ENCODE assay signal across 10 mouse cellular contexts in the genomic region with DNA sequence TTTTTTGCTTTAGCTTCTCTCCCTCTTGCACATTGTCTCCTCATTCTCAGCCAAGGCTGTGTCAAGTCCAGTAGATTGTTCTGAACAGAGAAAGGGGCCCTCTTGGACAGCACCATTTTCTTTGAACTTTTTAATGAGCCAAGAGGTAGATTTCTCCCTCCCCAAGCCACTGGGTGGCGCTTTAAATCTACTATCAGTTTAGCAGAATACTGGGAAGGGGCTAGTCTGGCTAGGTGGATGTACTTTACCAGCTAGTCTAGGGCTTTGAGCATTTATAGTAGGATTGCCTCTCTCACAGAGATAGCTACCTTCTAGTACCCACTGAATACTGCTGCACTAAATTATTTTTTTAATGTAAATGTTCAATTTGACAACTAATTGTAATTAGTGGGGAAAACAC. TPM values are rescaled to one million over a fixed set of nuclear protein-coding genes. Genes with fewer than 3 reads are reported as not detected.
A peak's percentile ranks its signal among the peaks of the same experiment; 100 is the strongest.
DNase-seq lines count a peak whose midpoint lies in the region; ATAC-seq and TF ChIP-seq lines count a peak whose summit lies in the region.
"Had no signal": no experiment of that assay in that cellular context is flagged by ENCODE, and none has a peak within 500 bp of the region (broad histone marks: within the 10 kb centered on the region; RNA-seq: fewer than 3 reads in every experiment).

No protein-coding gene starts in this region.

- H3K27ac ChIP-seq in heart, embryonic 12.5 days (ENCODE audit: poor library complexity, severe bottlenecking): no peak overlapping the region

- peak; percentile 57 for TF ChIP-seq CTCF in E14TG2a.4 (conservative IDR thresholded peaks at IDR 0.05; ENCODE audit: low read length)

- H3K4me3 ChIP-seq in heart, embryonic 12.5 days: no peak overlapping the region
- no peak overlapping the region for H3K4me3 ChIP-seq in E14TG2a.4 (replicated peaks; ENCODE audit: low read length)

- H3K9me3 ChIP-seq in heart, embryonic 12.5 days (replicated peaks): no peaks in the 10 kb centered on the region
- H3K9me3 ChIP-seq in E14TG2a.4 (ENCODE audit: low read length): no peaks in the 10 kb centered on the region

- no peak for ATAC-seq in heart, embryonic 12.5 days (ENCODE audit: insufficient number of reproducible peaks, low FRiP score)

- peak; percentile 24 for DNase-seq in heart, postnatal 4 days
- peak; percentile 86 for DNase-seq in embryo, embryonic 11 days
- peak; percentile 24 for DNase-seq in kidney, postnatal 14 days
- DNase-seq in testis, postnatal 10 days (ENCODE audit: low spot score): no peak
- DNase-seq in cerebellum, adult 9-11 months: no peak
- no peak for DNase-seq in lung, adult 18-20 months

- H3K4me1 ChIP-seq in heart, embryonic 12.5 days (replicated peaks): no peaks in the 10 kb centered on the region
- H3K4me1 ChIP-seq in E14TG2a.4 (replicated peaks; ENCODE audit: low read depth, low read length): no peaks in the 10 kb centered on the region

- H3K4me2 ChIP-seq in heart, embryonic 12.5 days: no peak overlapping the region

- no peak overlapping the region for H3K9ac ChIP-seq in heart, embryonic 12.5 days

- 0% methylated on average over 1 of the region's 1 CpGs for WGBS in heart, embryonic 12.5 days

- no peaks in the 10 kb centered on the region for H3K36me3 ChIP-seq in heart, embryonic 12.5 days
- no peaks in the 10 kb centered on the region for H3K36me3 ChIP-seq in E14TG2a.4 (ENCODE audit: insufficient read depth, low read length)

- peaks cover 6% of the 10 kb centered on the region; the same call in 1 of the 2 replicates for H3K27me3 ChIP-seq in heart, embryonic 12.5 days (replicated peaks)
- H3K27me3 ChIP-seq in E14TG2a.4 (ENCODE audit: insufficient read depth, low read length): peaks cover 6% of the 10 kb centered on the region; the same call in 1 of the 2 replicates

RNA-seq across cellular contexts. Expression of gene Pde1b, which starts 20.3 kb away (rescaled TPM):
- 1 to 10 TPM; 1.8 to 2.2 TPM for total RNA-seq in heart, postnatal 4 days (2021)
- 3.7 and 4.0 TPM in 2 replicates for polyA plus RNA-seq in heart, embryonic 12.5 days (2016; fragmentation: Nextera tagmentation; extraction: Ambion mirVana)

RNA-seq across cellular contexts. Expression of gene Nckap1l, which starts 28.9 kb away (rescaled TPM):
- 1 to 10 TPM; 2.7 to 3.4 TPM for total RNA-seq in heart, postnatal 4 days (2021)
- polyA plus RNA-seq in heart, embryonic 12.5 days (2016; fragmentation: Nextera tagmentation; extraction: Ambion mirVana): 1.7 and 1.9 TPM in 2 replicates

RNA-seq across cellular contexts. Expression of gene Gtsf2, which starts 34.2 kb away (rescaled TPM):
- not detected for total RNA-seq in heart, postnatal 4 days (2021)
- polyA plus RNA-seq in heart, embryonic 12.5 days (2016; fragmentation: Nextera tagmentation; extraction: Ambion mirVana): not detected in 2 replicates
- total RNA-seq: liver, adult 2 months had no signal
- polyA plus RNA-seq: frontal cortex, adult 2 months; liver, adult 2 months had no signal

RNA-seq across cellular contexts. Expression of gene Gtsf1, which starts 52.2 kb away (rescaled TPM):
- 1 to 10 TPM; 1.3 to 1.8 TPM for total RNA-seq in heart, postnatal 4 days (2021)
- polyA plus RNA-seq in heart, embryonic 12.5 days (2016; fragmentation: Nextera tagmentation; extraction: Ambion mirVana): 59.5 and 62.3 TPM in 2 replicates
- total RNA-seq: liver, adult 2 months had no signal
- polyA plus RNA-seq: liver, adult 2 months had no signal

RNA-seq across cellular contexts. Expression of gene Ppp1r1a, which starts 55.3 kb away (rescaled TPM):
- total RNA-seq in heart, postnatal 4 days (2021): 10 to 100 TPM; 26.9 to 31.4 TPM
- 78.4 and 83.0 TPM in 2 replicates for polyA plus RNA-seq in heart, embryonic 12.5 days (2016; fragmentation: Nextera tagmentation; extraction: Ambion mirVana)
- polyA plus RNA-seq: liver, adult 2 months had no signal

Comparison
In these comparisons a context has a peak if more than half of its experiments do, and no peak if none do; other contexts are left out.
1. DNase-seq: peak in heart, postnatal 4 days (single experiment), embryo, embryonic 11 days (single experiment) and kidney, postnatal 14 days (single experiment); none in testis, postnatal 10 days (single experiment), cerebellum, adult 9-11 months (single experiment) and lung, adult 18-20 months (0 of 2).